Mouse (Mus musculus) subcutaneous adipose tissue, adult 2 months (tissue): Measurements from ENCODE around the gene Vmn1r148. TPM values are rescaled to one million over a fixed set of nuclear protein-coding genes. Genes with fewer than 3 reads are reported as not detected.

Experiments
- polyA plus RNA-seq: library from polyadenylated mRNA; depleted of rRNA; stranded (reverse); fragments of >200 nt; gene quantifications from 2 replicates; pipeline ENCODE4 v1.2.3, GENCODE M21; 2012; ENCODE audit warnings: low replicate concordance; rRNA removed

Vmn1r148 gene
- not detected in 2 replicates for polyA plus RNA-seq

DNA sequence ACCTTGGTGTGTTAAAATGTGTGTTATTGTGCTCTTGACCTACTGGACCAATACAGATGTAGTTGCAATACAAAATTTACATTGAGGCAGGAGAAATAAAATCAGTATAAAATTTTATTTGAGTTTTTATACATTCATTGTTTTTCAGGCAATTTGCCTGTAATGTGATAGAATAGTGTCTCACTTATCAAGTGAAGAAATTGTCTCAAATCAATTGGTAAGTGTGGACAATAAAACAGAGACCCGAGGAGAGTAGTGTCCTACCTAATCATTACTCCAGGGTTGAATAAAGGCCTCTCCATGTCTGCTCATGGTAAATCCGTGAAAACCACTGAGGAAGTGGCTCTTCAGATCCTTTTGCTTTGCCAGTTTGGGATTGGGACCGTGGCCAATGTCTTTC is at the start of gene Vmn1r148:
Gene Vmn1r148, plus strand, starts transcription at position 301 of the 400 bp plus-strand sequence.

GRCm38 (mm10) chr7:22370939-22371338 is 42.4 kb upstream of the Vmn1r148 start, which contains the start of gene Gm8660:
Gm8660 (minus strand) TSS chr7:22371039.

GRCm38 (mm10) chr7:22438129-22438528 is 24.7 kb downstream of the Vmn1r148 start, which contains the start of gene Vmn1r149:
Vmn1r149 (minus strand) TSS chr7:22438229.

GRCm38 (mm10) chr7:22463975-22464374 is 50.6 kb downstream of the Vmn1r148 start, which contains the start of gene Gm10665:
Gm10665 (minus strand) TSS chr7:22464075.

Other genes with a start within 250 kb of the Vmn1r148 start
- not detected in 2 replicates for gene Vmn1r142, start 249.5 kb upstream of the Vmn1r148 start, polyA plus RNA-seq
- gene Vmn1r143, start 224.2 kb upstream of the Vmn1r148 start, polyA plus RNA-seq: not detected in 2 replicates
- not detected in 2 replicates for gene Gm8653, start 212.3 kb upstream of the Vmn1r148 start, polyA plus RNA-seq
- gene Gm8453, start 184.1 kb upstream of the Vmn1r148 start, polyA plus RNA-seq: not detected in 2 replicates
- gene Gm4187, start 83.9 kb upstream of the Vmn1r148 start, polyA plus RNA-seq: not detected in 2 replicates
- gene Gm8660, start 42.5 kb upstream of the Vmn1r148 start, polyA plus RNA-seq: not detected in 2 replicates
- gene Vmn1r149, start 24.6 kb downstream of the Vmn1r148 start, polyA plus RNA-seq: not detected in 2 replicates
- not detected in 2 replicates for gene Gm10665, start 50.5 kb downstream of the Vmn1r148 start, polyA plus RNA-seq
- not detected in 2 replicates for gene Vmn1r151, start 86.1 kb downstream of the Vmn1r148 start, polyA plus RNA-seq
- gene Vmn1r152, start 109.4 kb downstream of the Vmn1r148 start, polyA plus RNA-seq: not detected in 2 replicates
- not detected in 2 replicates for gene Gm8677, start 121.3 kb downstream of the Vmn1r148 start, polyA plus RNA-seq
- gene Gm4201, start 151.8 kb downstream of the Vmn1r148 start, polyA plus RNA-seq: not detected in 2 replicates
- not detected in 2 replicates for gene Gm4565, start 174.5 kb downstream of the Vmn1r148 start, polyA plus RNA-seq
- not detected in 2 replicates for gene Vmn1r155, start 244.4 kb downstream of the Vmn1r148 start, polyA plus RNA-seq